Mouse (Mus musculus) kidney, adult 2 months (tissue): ENCODE measurements at regions not wholly inside any gene's neighbourhood (a gene's known extent, or its start where the extent isn't known, plus 50 kb on each side); places are given as distances from the start of the nearest gene placed in this dataset.
A peak's percentile ranks its signal among the peaks of the same experiment; 100 is the strongest.

Source experiments
- DNase-seq: peaks from one replicate; pipeline ENCODE4 v3.0.0; 2021
- H3K27ac ChIP-seq: fragments of 200-500 bp; 2 replicates; pipeline ENCODE4 v1.5.1; 2012; ENCODE audit warnings: low read depth, low read length, control low read depth, inconsistent platforms; ENCODE audit not compliant: insufficient read depth
- H3K27me3 ChIP-seq: fragments of 200-500 bp; replicated peaks from 2 replicates; pipeline ENCODE4 v1.6.1; 2012; ENCODE audit warnings: mild to moderate bottlenecking, moderate library complexity, low read length, inconsistent platforms; ENCODE audit not compliant: control insufficient read depth, insufficient read depth
- H3K36me3 ChIP-seq: fragments of 200-500 bp; 2 replicates; pipeline ENCODE4 v1.6.1; 2012; ENCODE audit warnings: mild to moderate bottlenecking, moderate library complexity, low read length, inconsistent platforms; ENCODE audit not compliant: control insufficient read depth, insufficient read depth
- H3K4me1 ChIP-seq: fragments of 200-500 bp; 2 replicates; pipeline ENCODE4 v1.6.1; 2011; ENCODE audit warnings: low read length; ENCODE audit not compliant: control insufficient read depth, insufficient read depth
- H3K4me3 ChIP-seq: fragments of 200-500 bp; 2 replicates; pipeline ENCODE4 v1.5.1; 2011; ENCODE audit warnings: mild to moderate bottlenecking, low read depth, low read length, control low read depth; ENCODE audit not compliant: insufficient read depth
- CTCF ChIP-seq: fragments of 200-500 bp; conservative IDR thresholded peaks from 2 replicates; pipeline ENCODE4 v1.5.1; 2011; ENCODE audit warnings: low read depth, mild to moderate bottlenecking, control low read depth, low read length, moderate library complexity, mixed read lengths; ENCODE audit not compliant: insufficient read depth, insufficient read length
- POLR2A ChIP-seq: fragments of 200-500 bp; IDR thresholded peaks from one replicate; pipeline ENCODE4 v1.6.1; 2011; ENCODE audit warnings: low read depth, low read length, control low read depth
- WGBS: fragments of 180-500 bp; shearing (Covaris S2); methylation state at CpG from one replicate; pipeline ENCODE4 v1.1.7; 2018; 5-methylcytosine and 5-hydroxymethylcytosine counted together

DNA sequence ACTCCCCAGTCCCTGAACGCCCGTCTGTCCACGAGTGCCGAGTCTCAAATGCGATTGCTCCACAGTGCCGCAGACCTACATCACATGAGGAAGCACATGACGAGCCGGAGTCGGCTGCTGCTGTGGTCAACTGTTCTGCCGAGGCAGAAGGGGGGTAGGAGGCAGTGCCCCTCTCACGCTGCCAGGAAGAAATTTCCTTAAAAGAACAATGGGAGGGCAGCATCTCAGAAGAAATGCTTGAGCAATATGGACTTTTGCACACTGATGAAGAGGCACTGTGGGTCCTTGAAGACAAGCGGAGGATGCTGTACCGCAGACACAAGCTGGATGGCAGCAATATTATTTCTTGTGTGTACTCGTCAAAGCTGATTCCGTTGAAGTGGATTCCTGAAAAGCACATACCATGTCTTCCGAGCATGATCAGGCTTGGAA, 162.6 kb downstream of the Gm11361 start:
- peak; percentile 58 for DNase-seq
- H3K4me3 ChIP-seq = peak overlapping the region; percentile 2; the same call in 1 of the 2 replicates
- peaks cover 20% of the 10 kb centered on the region for H3K4me1 ChIP-seq
- no peak; the same call in 1 of the 2 replicates for TF ChIP-seq CTCF
- TF ChIP-seq POLR2A = no peak
- H3K27me3 ChIP-seq = no peaks in the 10 kb centered on the region
- H3K27ac ChIP-seq = no peak overlapping the region
- H3K36me3 ChIP-seq = no peaks in the 10 kb centered on the region
- WGBS = 11% methylated on average over 16 of the region's 16 CpGs

- H3K36me3 ChIP-seq = no peaks in the 10 kb centered on the region
- TF ChIP-seq POLR2A = no peak
- no peak for TF ChIP-seq CTCF
- no peak overlapping the region for H3K4me3 ChIP-seq
- WGBS = 84% methylated on average over 17 of the region's 17 CpGs
- H3K4me1 ChIP-seq = peaks cover 15% of the 10 kb centered on the region
- no peak overlapping the region for H3K27ac ChIP-seq
- no peaks in the 10 kb centered on the region for H3K27me3 ChIP-seq
- no peak for DNase-seq
Observed at GRCm38 (mm10) chr13:28418936-28419681, 161.8 kb downstream of the Gm11361 start.

- Histone ChIP-seq H3K27me3 (no peaks in the 10 kb centered on the region), H3K4me1 (peaks cover 15% of the 10 kb centered on the region), H3K4me3 (no peak overlapping the region), H3K27ac (peak overlapping the region; percentile 20; the same call in 1 of the 2 replicates), H3K36me3 (no peaks in the 10 kb centered on the region)
- no peak for TF ChIP-seq POLR2A
- no peak for TF ChIP-seq CTCF
- 22% methylated on average over 11 of the region's 11 CpGs for WGBS
- peak; percentile 55 for DNase-seq
Observed at GRCm38 (mm10) chr13:28417929-28418881, 160.9 kb downstream of the Gm11361 start.

DNA sequence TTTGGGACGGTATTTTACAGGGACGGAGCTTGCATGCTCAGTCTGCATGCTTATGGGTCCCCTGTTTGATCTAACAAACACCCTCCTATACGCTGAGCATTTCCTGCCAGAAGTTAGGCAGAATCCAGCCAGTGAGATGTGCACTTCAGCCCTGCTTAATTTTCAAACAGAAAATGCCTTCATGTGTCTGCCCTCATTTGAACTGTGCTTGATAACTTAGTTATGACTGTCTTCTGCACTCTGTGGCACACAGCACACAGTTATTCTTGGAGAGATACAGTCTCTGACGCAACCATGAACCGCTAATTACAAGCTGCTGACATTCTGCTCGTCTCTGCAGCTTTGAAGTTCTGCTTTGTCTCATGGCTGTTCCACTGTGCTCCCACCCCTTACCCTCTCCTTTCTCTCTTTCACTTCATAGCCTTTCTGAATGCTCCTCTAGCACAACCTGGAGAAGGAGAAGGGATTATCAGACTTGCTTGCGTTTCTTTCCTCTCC, 160.2 kb downstream of the Gm11361 start:
- Histone ChIP-seq H3K4me3 (no peak overlapping the region), H3K27me3 (no peaks in the 10 kb centered on the region), H3K36me3 (no peaks in the 10 kb centered on the region), H3K27ac (peak overlapping the region; percentile 6; the same call in 1 of the 2 replicates), H3K4me1 (peaks cover 15% of the 10 kb centered on the region)
- 9% methylated on average over 7 of the region's 7 CpGs for WGBS
- TF ChIP-seq POLR2A = no peak
- DNase-seq = peak; percentile 58

DNA sequence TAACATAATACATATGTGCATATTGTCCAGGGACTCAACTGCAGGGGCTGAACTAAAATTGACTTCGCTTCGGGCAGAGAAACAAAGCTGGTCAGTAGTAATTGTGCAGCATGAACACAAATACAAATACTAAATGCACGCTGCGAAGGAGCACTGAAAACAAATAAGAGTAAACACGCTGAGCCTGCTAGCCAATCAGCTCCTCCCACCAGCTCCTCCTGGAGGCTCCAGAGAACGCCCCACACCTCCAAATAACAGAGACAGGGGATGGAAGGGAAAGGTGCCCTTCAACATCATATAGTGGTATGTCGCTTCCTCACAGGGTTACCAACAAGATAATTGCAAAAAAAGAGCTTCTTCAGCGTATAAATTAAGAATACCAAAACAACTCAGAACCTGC, 159.6 kb downstream of the Gm11361 start:
- WGBS = 35% methylated on average over 8 of the region's 8 CpGs
- DNase-seq = peak; percentile 4
- Histone ChIP-seq H3K27me3 (no peaks in the 10 kb centered on the region), H3K4me3 (no peak overlapping the region), H3K27ac (no peak overlapping the region), H3K36me3 (no peaks in the 10 kb centered on the region), H3K4me1 (peaks cover 15% of the 10 kb centered on the region)
- TF ChIP-seq POLR2A = no peak
- no peak for TF ChIP-seq CTCF

DNA sequence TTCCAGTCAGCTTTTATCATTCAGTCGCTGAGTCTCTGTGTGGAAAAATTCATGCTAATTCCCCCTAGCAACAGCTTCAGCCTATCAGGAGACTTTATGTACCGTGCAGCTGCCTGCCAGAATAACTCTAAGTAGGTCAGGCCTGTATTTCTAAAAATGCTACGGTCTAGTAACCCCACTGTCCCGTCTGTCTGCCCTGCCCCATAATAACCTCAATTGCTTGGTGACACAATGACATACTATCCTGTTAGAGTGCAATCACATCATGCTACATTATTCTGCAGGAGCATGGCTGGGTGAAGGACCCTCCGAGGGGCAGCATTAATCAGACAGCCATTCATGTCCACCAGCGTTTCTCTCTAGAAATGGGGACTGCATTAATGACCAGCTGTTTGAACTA, 158.9 kb downstream of the Gm11361 start:
- peaks cover 15% of the 10 kb centered on the region for H3K4me1 ChIP-seq
- no peaks in the 10 kb centered on the region for H3K27me3 ChIP-seq
- no peak overlapping the region for H3K27ac ChIP-seq

More for the DNA sequence above, 158.9 kb downstream of the Gm11361 start:
- Histone ChIP-seq H3K4me3 (no peak overlapping the region), H3K36me3 (no peaks in the 10 kb centered on the region)
- WGBS = 19% methylated on average over 6 of the region's 6 CpGs
- DNase-seq = peak; percentile 82
- TF ChIP-seq CTCF (no peak), POLR2A (no peak)
